Mouse (Mus musculus): ENCODE data around the gene Dlgap4. TPM values are rescaled to one million over a fixed set of nuclear protein-coding genes. Genes with fewer than 3 reads are reported as not detected.

The Dlgap4 gene
- polyA plus RNA-seq, 1 experiment from 2014 or later: 317 TPM

GRCm38 (mm10) chr2:156731592-156731991, 118.1 kb downstream of the Dlgap4 start:
- Histone ChIP-seq H3K36me3 (peaks cover 3% of the 10 kb centered on the region; the same call in 1 of the 2 replicates), H3K9me3 (no peaks in the 10 kb centered on the region), H3K4me1 (peaks cover 74% of the 10 kb centered on the region), H3K4me2 (replicated peaks) (no peak overlapping the region), H3K9ac (replicated peaks) (no peak overlapping the region), H3K27ac (replicated peaks) (0 out of 2 replicates have a peak overlapping the region, but pooled peaks have one; percentile 14), H3K4me3 (no peak overlapping the region), H3K27me3 (no peaks in the 10 kb centered on the region)
- ATAC-seq (replicated peaks): no peak

DNA sequence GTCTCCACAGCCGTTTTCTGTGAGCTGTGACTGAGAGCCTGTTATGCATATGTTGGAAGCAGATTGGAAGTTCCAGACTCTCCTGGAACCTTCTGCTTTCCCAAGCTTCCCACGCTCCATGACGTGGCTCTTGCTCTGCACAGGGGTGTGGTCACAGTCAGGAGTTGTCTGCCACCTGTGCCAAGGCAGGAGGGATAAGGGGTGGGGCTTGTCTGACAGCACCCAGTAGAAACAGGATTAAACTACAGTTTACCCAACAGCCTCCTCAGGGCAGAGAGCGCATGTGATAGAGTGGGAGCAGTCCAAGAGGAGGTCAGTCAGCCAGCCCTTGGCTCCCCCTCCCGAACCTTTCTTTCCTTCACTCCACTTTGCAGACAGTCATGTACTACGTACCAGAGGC, 118.6 kb downstream of the Dlgap4 start:
- Histone ChIP-seq H3K4me3 (no peak overlapping the region), H3K9ac (replicated peaks) (no peak overlapping the region), H3K36me3 (peaks cover 3% of the 10 kb centered on the region; the same call in 1 of the 2 replicates), H3K27me3 (no peaks in the 10 kb centered on the region), H3K4me1 (peaks cover 74% of the 10 kb centered on the region), H3K4me2 (replicated peaks) (no peak overlapping the region), H3K27ac (replicated peaks) (peak overlapping the region; percentile 14; the same call in 1 of the 2 replicates), H3K9me3 (no peaks in the 10 kb centered on the region)
- no peak for ATAC-seq (replicated peaks)
- WGBS: 69% methylated on average over 6 of the region's 6 CpGs

- H3K9me3 ChIP-seq: no peaks in the 10 kb centered on the region
- no peak overlapping the region for H3K9ac ChIP-seq (replicated peaks)
- no peak overlapping the region for H3K27ac ChIP-seq (replicated peaks)
- no peak overlapping the region for H3K4me2 ChIP-seq (replicated peaks)
- no peak overlapping the region for H3K4me3 ChIP-seq
- 75% methylated on average over 3 of the region's 3 CpGs for WGBS
- H3K4me1 ChIP-seq: peaks cover 59% of the 10 kb centered on the region
- H3K36me3 ChIP-seq: no peaks in the 10 kb centered on the region
- no peaks in the 10 kb centered on the region for H3K27me3 ChIP-seq
- ATAC-seq (replicated peaks): no peak
Observed at GRCm38 (mm10) chr2:156735761-156736335, 122.3 kb downstream of the Dlgap4 start.

DNA sequence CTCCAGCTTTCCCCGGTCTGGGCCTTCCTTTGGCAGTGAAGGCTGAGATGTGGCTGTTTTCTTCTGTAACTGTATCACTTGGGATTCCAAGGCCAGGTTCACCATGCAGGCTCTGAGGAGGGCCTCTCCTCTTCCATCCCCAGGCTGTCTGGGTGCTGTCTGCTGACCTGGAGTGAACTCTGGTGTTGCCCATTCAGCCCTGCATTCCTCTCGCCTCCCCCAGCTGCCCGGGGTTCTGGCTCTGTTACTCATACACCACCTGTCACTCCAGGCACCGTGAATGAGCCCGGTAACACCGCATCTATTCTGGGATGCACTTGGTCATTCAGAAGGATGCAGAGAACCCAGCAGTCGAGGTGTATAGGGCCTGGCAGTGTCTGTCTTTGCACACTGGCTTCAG, 123.3 kb downstream of the Dlgap4 start:
- WGBS: 44% methylated on average over 7 of the region's 7 CpGs
- Histone ChIP-seq H3K4me3 (no peak overlapping the region), H3K9ac (replicated peaks) (no peak overlapping the region), H3K4me1 (peaks cover 62% of the 10 kb centered on the region), H3K9me3 (no peaks in the 10 kb centered on the region), H3K36me3 (no peaks in the 10 kb centered on the region), H3K4me2 (replicated peaks) (no peak overlapping the region), H3K27me3 (no peaks in the 10 kb centered on the region), H3K27ac (replicated peaks) (no peak overlapping the region)
- 0 out of 2 replicates have a peak, but pooled peaks have one; percentile 41 for ATAC-seq (replicated peaks)

DNA sequence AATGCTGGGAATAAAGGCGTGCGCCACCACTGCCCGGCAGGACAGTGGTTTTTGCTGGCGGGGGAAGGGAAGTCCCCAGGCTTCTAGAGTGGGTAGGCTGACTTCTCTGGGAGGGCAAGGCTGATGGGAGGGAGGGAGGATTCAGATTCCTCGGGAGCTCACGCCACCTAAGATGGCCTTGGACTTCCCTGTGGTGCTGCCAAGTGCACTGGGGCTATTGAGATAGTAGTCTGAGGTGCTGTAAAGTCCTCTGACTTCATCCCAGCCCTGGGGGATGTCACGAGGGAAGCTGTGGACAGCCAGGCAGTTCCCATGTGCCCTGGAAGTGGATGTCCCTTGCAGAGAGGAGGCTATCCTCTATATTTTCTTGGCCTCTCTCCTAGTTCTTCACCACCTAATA, 124.5 kb downstream of the Dlgap4 start:
- H3K4me2 ChIP-seq (replicated peaks): no peak overlapping the region
- H3K36me3 ChIP-seq: no peaks in the 10 kb centered on the region
- 78% methylated on average over 7 of the region's 7 CpGs for WGBS
- no peak for ATAC-seq (replicated peaks)
- no peak overlapping the region for H3K9ac ChIP-seq (replicated peaks)
- no peaks in the 10 kb centered on the region for H3K27me3 ChIP-seq
- peaks cover 58% of the 10 kb centered on the region for H3K4me1 ChIP-seq
- H3K9me3 ChIP-seq: no peaks in the 10 kb centered on the region
- no peak overlapping the region for H3K27ac ChIP-seq (replicated peaks)
- H3K4me3 ChIP-seq: no peak overlapping the region

DNA sequence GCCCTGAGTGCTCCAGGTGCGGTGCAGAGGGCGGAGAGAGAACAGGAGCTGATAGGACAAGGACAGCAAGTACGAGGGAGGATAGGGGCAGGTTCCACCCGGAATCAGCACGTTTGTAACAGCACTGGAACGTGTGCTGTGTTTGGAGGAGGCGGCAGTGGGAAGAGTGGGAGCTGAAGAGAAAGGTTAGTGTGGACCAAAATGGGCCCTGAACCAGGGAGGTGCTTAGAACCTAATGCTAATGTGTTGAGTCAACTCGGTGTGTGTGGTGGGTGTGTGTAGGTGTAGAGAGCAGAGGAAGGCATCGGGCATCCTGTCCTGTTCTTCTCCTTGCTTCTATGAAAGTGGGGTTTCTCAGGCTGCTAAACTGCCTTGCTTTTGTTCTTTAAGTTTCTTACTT, 127.8 kb downstream of the Dlgap4 start:
- Histone ChIP-seq H3K4me1 (peaks cover 43% of the 10 kb centered on the region), H3K27ac (replicated peaks) (no peak overlapping the region), H3K9ac (replicated peaks) (no peak overlapping the region), H3K36me3 (peaks cover 4% of the 10 kb centered on the region; the same call in 1 of the 2 replicates), H3K4me2 (replicated peaks) (no peak overlapping the region), H3K27me3 (no peaks in the 10 kb centered on the region), H3K9me3 (no peaks in the 10 kb centered on the region), H3K4me3 (no peak overlapping the region)
- WGBS: 87% methylated on average over 9 of the region's 9 CpGs
- ATAC-seq (replicated peaks): no peak

GRCm38 (mm10) chr2:156741998-156742397, 128.5 kb downstream of the Dlgap4 start:
- no peak for ATAC-seq (replicated peaks)
- no peak overlapping the region for H3K4me3 ChIP-seq
- H3K36me3 ChIP-seq: peaks cover 12% of the 10 kb centered on the region; the same call in 1 of the 2 replicates
- no peak overlapping the region for H3K9ac ChIP-seq (replicated peaks)
- peaks cover 36% of the 10 kb centered on the region for H3K4me1 ChIP-seq
- no peak overlapping the region for H3K27ac ChIP-seq (replicated peaks)
- no peaks in the 10 kb centered on the region for H3K9me3 ChIP-seq
- no peak overlapping the region for H3K4me2 ChIP-seq (replicated peaks)
- H3K27me3 ChIP-seq: no peaks in the 10 kb centered on the region
- 15% methylated on average over 4 of the region's 4 CpGs for WGBS

DNA sequence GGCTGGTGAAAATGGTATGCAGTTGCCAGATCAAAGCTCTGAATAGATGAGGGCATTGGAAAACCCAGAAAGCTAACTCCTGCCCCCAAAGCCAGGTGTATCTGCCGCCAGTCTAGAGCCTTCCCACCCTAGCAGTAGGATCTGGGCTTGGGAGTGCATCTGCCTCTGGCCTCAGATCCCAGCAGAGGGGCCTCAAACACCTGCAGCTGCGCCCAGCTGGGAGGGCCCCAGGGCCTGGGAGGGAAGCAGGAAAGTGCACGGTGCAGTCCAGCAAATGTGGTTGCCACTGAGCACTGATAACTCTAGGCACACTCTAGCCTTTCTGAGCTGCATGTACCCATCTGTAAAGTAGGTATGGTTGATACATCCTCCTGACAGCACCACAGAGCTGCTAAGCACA, 129.7 kb downstream of the Dlgap4 start:
- WGBS: 71% methylated on average over 3 of the region's 3 CpGs

DNA sequence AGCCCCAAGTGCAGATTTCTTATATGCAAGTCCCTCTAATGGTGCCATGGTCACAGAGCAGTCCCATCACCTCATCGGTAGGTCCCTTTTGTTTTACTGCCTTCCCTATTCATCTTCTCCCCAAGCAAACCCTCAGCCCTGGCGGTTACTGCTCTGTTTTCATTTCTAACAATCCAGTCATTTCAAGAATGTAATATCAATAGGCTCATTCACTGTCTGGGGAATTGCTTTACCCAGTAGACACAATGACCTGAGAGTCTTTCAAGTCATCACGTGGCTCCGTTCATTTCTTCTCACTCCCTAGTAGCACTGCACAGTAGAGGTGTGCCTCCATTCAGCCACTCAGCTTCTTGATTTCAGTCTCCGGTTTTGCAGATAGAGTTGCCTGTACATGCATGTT, 130.9 kb downstream of the Dlgap4 start:
- Histone ChIP-seq H3K36me3 (peaks cover 35% of the 10 kb centered on the region), H3K27me3 (no peaks in the 10 kb centered on the region), H3K27ac (replicated peaks) (no peak overlapping the region), H3K4me3 (no peak overlapping the region), H3K9ac (replicated peaks) (no peak overlapping the region), H3K4me1 (peaks cover 31% of the 10 kb centered on the region), H3K4me2 (replicated peaks) (no peak overlapping the region), H3K9me3 (no peaks in the 10 kb centered on the region)
- WGBS: 51% methylated on average over 5 of the region's 5 CpGs
- no peak for ATAC-seq (replicated peaks)

More for the DNA sequence above, 129.7 kb downstream of the Dlgap4 start:
- H3K4me3 ChIP-seq: no peak overlapping the region
- H3K36me3 ChIP-seq: peaks cover 24% of the 10 kb centered on the region
- H3K9me3 ChIP-seq: no peaks in the 10 kb centered on the region
- H3K4me1 ChIP-seq: peaks cover 31% of the 10 kb centered on the region
- no peaks in the 10 kb centered on the region for H3K27me3 ChIP-seq
- no peak overlapping the region for H3K27ac ChIP-seq (replicated peaks)
- no peak overlapping the region for H3K9ac ChIP-seq (replicated peaks)
- no peak for ATAC-seq (replicated peaks)
- H3K4me2 ChIP-seq (replicated peaks): no peak overlapping the region

- WGBS: 94% methylated on average over 3 of the region's 3 CpGs
- no peak overlapping the region for H3K4me2 ChIP-seq (replicated peaks)
- no peaks in the 10 kb centered on the region for H3K9me3 ChIP-seq
- H3K4me3 ChIP-seq: no peak overlapping the region
- peaks cover 5% of the 10 kb centered on the region for H3K4me1 ChIP-seq
- H3K36me3 ChIP-seq: peaks cover 59% of the 10 kb centered on the region
- no peak for ATAC-seq (replicated peaks)
- no peaks in the 10 kb centered on the region for H3K27me3 ChIP-seq
- no peak overlapping the region for H3K27ac ChIP-seq (replicated peaks)
- H3K9ac ChIP-seq (replicated peaks): no peak overlapping the region
Observed at GRCm38 (mm10) chr2:156747315-156747714, 133.8 kb downstream of the Dlgap4 start.

GRCm38 (mm10) chr2:156749687-156750086, 136.2 kb downstream of the Dlgap4 start:
- no peak overlapping the region for H3K27ac ChIP-seq (replicated peaks)
- H3K27me3 ChIP-seq: no peaks in the 10 kb centered on the region
- H3K9ac ChIP-seq (replicated peaks): no peak overlapping the region
- H3K9me3 ChIP-seq: no peaks in the 10 kb centered on the region
- H3K4me2 ChIP-seq (replicated peaks): no peak overlapping the region
- no peak for ATAC-seq (replicated peaks)
- no peaks in the 10 kb centered on the region for H3K4me1 ChIP-seq
- H3K36me3 ChIP-seq: peaks cover 80% of the 10 kb centered on the region
- no peak overlapping the region for H3K4me3 ChIP-seq
- 91% methylated on average over 8 of the region's 8 CpGs for WGBS

DNA sequence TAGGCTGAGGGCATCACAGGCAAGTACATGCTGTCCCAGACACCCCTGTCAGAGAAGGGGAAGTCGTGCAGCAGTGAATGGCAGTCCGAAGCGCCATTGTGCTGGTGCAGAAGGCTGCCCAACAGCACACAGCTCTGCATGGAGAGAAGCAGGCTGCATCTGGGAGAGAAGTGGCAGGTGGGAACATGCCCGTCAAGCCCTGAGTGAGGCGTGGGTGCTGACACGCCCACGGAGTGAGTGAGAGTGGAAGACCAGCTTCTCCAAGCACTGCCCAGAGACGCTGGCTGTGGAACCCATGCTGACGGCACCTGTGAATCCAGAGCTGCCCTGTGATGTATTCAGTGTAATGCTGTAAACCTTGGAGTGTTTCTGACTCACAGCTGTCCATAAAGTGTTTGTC, 143.4 kb downstream of the Dlgap4 start:
- no peaks in the 10 kb centered on the region for H3K27me3 ChIP-seq
- ATAC-seq (replicated peaks): 0 out of 2 replicates have a peak, but pooled peaks have one; percentile 6

More for the DNA sequence above, 143.4 kb downstream of the Dlgap4 start:
- Histone ChIP-seq H3K4me3 (no peak overlapping the region), H3K36me3 (peaks cover 93% of the 10 kb centered on the region), H3K4me2 (replicated peaks) (no peak overlapping the region), H3K4me1 (no peaks in the 10 kb centered on the region), H3K9ac (replicated peaks) (no peak overlapping the region), H3K9me3 (no peaks in the 10 kb centered on the region), H3K27ac (replicated peaks) (no peak overlapping the region)
- WGBS: 98% methylated on average over 9 of the region's 9 CpGs

Data from forebrain, embryonic 15.5 days (tissue).